Mouse (Mus musculus) right cerebral cortex, postnatal 10 days (tissue): ENCODE measurements around the gene Actr3.

ENCODE experiments used
- DNase-seq, 2 experiments: peaks; one replicate each; pipeline ENCODE4 v3.0.0; 2021; ENCODE audit warnings: low spot score in 2 of 2

Actr3 gene

DNA sequence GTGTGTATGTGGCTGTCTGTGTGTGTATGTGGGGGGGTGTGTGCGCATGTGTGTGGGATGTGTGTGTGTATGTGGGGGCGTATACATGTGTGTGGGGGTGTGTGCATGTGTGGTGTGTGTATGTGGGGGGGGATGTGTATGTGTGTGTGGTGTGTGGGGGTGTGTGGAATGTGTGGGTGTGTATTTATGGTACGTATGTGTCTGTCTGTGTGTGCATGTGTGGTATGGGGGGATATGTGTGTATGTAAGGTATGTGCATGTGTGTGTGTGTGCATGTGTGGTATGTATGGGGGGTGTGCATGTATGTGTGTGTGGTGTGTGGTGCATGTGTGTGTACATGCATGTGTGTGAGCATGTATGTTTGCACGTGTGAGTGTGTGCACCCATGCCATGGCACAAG, 70.0 kb downstream of the Actr3 start:
- DNase-seq = no peak

- no peak for DNase-seq
Observed at GRCm38 (mm10) chr1:125351416-125352037, 84.0 kb downstream of the Actr3 start.

GRCm38 (mm10) chr1:125350843-125351242, 84.7 kb downstream of the Actr3 start:
- DNase-seq = no peak

- no peak for DNase-seq
Observed at GRCm38 (mm10) chr1:125345854-125346253, 89.7 kb downstream of the Actr3 start.

DNA sequence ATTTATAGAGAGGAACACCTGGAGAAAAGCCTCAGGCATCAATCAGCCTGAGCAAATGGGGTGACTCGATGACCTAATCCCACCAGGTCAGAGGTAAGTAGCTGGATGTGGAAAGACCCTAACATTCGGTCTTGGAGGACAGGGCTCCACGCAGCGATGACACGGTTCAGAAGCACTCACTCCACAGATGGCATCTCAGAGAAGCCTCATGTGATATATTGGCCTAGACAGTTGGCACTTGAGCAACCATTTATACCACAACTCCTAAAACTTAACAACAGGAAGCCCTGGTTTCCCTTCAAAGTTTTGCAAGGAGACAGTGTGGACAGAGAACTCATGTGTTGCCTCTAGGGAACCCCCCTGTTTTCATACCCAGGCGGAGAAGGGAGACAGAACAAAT, 90.1 kb downstream of the Actr3 start:
- no peak for DNase-seq

DNA sequence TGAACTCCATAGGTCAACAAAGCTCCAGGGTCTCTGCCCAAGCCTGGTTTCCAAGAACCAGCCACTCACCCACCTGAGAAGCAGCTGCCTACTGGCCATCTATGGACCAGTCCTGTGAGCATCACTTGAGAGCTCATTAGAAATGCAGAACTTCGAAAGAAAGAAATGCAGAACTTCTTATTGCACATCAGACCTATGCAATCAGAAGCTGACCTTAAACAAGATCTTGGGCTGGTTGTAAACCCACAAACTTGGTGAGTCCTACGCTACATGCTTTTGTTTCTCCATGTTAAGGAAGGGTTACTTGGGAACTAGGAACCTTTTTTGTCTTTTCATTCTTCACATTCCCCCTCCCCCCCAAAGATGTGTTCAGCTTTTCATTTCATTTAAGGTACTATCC, 92.4 kb downstream of the Actr3 start:
- no peak for DNase-seq
